ENCODE assay signal across 13 mouse cellular contexts in genomic region chrX:71456078-71456737, GRCm38 (mm10).
"Had no signal": no experiment of that assay in that cellular context is flagged by ENCODE, and none has a peak within 500 bp of the region (broad histone marks: within the 10 kb centered on the region; RNA-seq: fewer than 3 reads in every experiment).

No protein-coding gene starts in this region.

- H3K4me1 ChIP-seq: limb, embryonic 10.5 days; liver, embryonic 15.5 days; stomach, embryonic 15.5 days had no signal

- H3K9ac ChIP-seq: liver, embryonic 15.5 days; neural tube, embryonic 15.5 days; stomach, embryonic 15.5 days had no signal

- H3K9me3 ChIP-seq: limb, embryonic 10.5 days; liver, embryonic 15.5 days; neural tube, embryonic 15.5 days; stomach, embryonic 15.5 days had no signal

- H3K27ac ChIP-seq: left cerebral cortex, adult 2 months; limb, embryonic 10.5 days; liver, embryonic 15.5 days; neural tube, embryonic 15.5 days; stomach, embryonic 15.5 days had no signal

- H3K4me2 ChIP-seq: liver, embryonic 11.5 days; liver, embryonic 15.5 days; neural tube, embryonic 15.5 days; stomach, embryonic 15.5 days had no signal

- H3K36me3 ChIP-seq: limb, embryonic 10.5 days; liver, embryonic 15.5 days; neural tube, embryonic 15.5 days; stomach, embryonic 15.5 days had no signal

- ATAC-seq: lung, postnatal 0 days had no signal

- H3K27me3 ChIP-seq: liver, embryonic 15.5 days; neural tube, embryonic 15.5 days; stomach, embryonic 15.5 days had no signal

- DNase-seq: kidney, adult 8-10 months; kidney, postnatal 25 days; lung, adult 2 months; lung, postnatal 36 days; spleen, adult 18-20 months; thymus, postnatal 36 days had no signal

- H3K4me3 ChIP-seq: left cerebral cortex, adult 2 months; limb, embryonic 10.5 days; liver, embryonic 15.5 days; neural tube, embryonic 15.5 days; stomach, embryonic 15.5 days had no signal
